Comparison of ENCODE assay signal across 26 mouse cellular contexts in genomic region chr4:8934541-8934940, GRCm38 (mm10).
"Had no signal": no experiment of that assay in that cellular context is flagged by ENCODE, and none has a peak within 500 bp of the region (broad histone marks: within the 10 kb centered on the region; RNA-seq: fewer than 3 reads in every experiment).

No protein-coding gene starts in this region.

- H3K27ac ChIP-seq: limb, embryonic 10.5 days; limb, embryonic 12.5 days; limb, embryonic 13.5 days; limb, embryonic 15.5 days; liver, embryonic 12.5 days; liver, embryonic 13.5 days; liver, embryonic 14.5 days; liver, embryonic 15.5 days; lung, embryonic 15.5 days; macrophage; midbrain, embryonic 10.5 days; midbrain, embryonic 12.5 days; midbrain, embryonic 13.5 days; midbrain, embryonic 15.5 days had no signal

- H3K9ac ChIP-seq: limb, embryonic 12.5 days; limb, embryonic 13.5 days; limb, embryonic 15.5 days; liver, embryonic 12.5 days; liver, embryonic 13.5 days; liver, embryonic 14.5 days; liver, embryonic 15.5 days; liver, postnatal 0 days; lung, embryonic 14.5 days; lung, embryonic 15.5 days; midbrain, embryonic 12.5 days; midbrain, embryonic 13.5 days; midbrain, embryonic 15.5 days had no signal

- DNase-seq: left cerebral cortex, postnatal 4 days; liver; liver, embryonic 13.5 days; liver, postnatal 0 days; lung, adult 18-20 months; lung, adult 2 months; lung, embryonic 14.5 days; lung, postnatal 10 days; lung, postnatal 14 days; lung, postnatal 36 days; midbrain, embryonic 14.5 days had no signal

- H3K4me3 ChIP-seq: limb, embryonic 10.5 days; limb, embryonic 12.5 days; limb, embryonic 13.5 days; limb, embryonic 15.5 days; liver, embryonic 12.5 days; liver, embryonic 13.5 days; liver, embryonic 15.5 days; lung, embryonic 15.5 days; megakaryocyte, embryonic 14.5 days; midbrain, embryonic 10.5 days; midbrain, embryonic 12.5 days; midbrain, embryonic 13.5 days; midbrain, embryonic 15.5 days; myocyte had no signal

- H3K36me3 ChIP-seq: limb, embryonic 10.5 days; limb, embryonic 12.5 days; limb, embryonic 13.5 days; limb, embryonic 15.5 days; liver, embryonic 12.5 days; liver, embryonic 13.5 days; liver, embryonic 15.5 days; lung, embryonic 15.5 days; midbrain, embryonic 10.5 days; midbrain, embryonic 12.5 days; midbrain, embryonic 13.5 days; midbrain, embryonic 15.5 days had no signal

- H3K4me1 ChIP-seq: liver, embryonic 12.5 days; liver, embryonic 13.5 days; liver, embryonic 15.5 days had no signal

- H3K9me3 ChIP-seq: limb, embryonic 10.5 days; limb, embryonic 12.5 days; limb, embryonic 13.5 days; limb, embryonic 15.5 days; liver, embryonic 12.5 days; liver, embryonic 13.5 days; liver, embryonic 15.5 days; lung, embryonic 15.5 days; midbrain, embryonic 10.5 days; midbrain, embryonic 12.5 days; midbrain, embryonic 13.5 days; midbrain, embryonic 15.5 days had no signal
